Mouse (Mus musculus) embryonic facial prominence, embryonic 14.5 days (tissue): ENCODE results near the gene Abca14. TPM values are rescaled to one million over a fixed set of nuclear protein-coding genes. Genes with fewer than 3 reads are reported as not detected.

Source experiments
- ATAC-seq: fragments of 200-750 bp; cut with Nextera tagmentation; 2 replicates; pipeline ENCODE4 v1.8.0; 2017; ENCODE audit warnings: low read depth, moderate number of reproducible peaks, moderate TSS enrichment
- DNase-seq: peaks from one replicate; pipeline ENCODE4 v3.0.0-alpha.2; 2015; ENCODE audit warnings: low spot score
- H3K27ac ChIP-seq: fragments of 300-500 bp; sonication (generic); replicated peaks from 2 replicates; pipeline ENCODE4 v1.5.1; 2014; ENCODE audit warnings: low read depth, mild to moderate bottlenecking, low read length, moderate library complexity
- H3K27me3 ChIP-seq: fragments of 300-500 bp; sonication (generic); replicated peaks from 2 replicates; pipeline ENCODE4 v1.6.1; 2014; ENCODE audit warnings: low read length; ENCODE audit not compliant: control insufficient read depth, insufficient read depth
- H3K36me3 ChIP-seq: fragments of 300-500 bp; sonication (generic); 2 replicates; pipeline ENCODE4 v1.6.1; 2014; ENCODE audit warnings: low read length, mixed read lengths; ENCODE audit not compliant: control insufficient read depth, insufficient read depth
- H3K4me1 ChIP-seq: fragments of 300-500 bp; sonication (generic); 2 replicates; pipeline ENCODE4 v1.6.1; 2014; ENCODE audit warnings: antibody characterized with exemption, low read length; ENCODE audit not compliant: control insufficient read depth, insufficient read depth
- H3K4me2 ChIP-seq: fragments of 300-500 bp; sonication (generic); 2 replicates; pipeline ENCODE4 v1.6.1; 2014; ENCODE audit warnings: low read depth, mild to moderate bottlenecking, low read length, moderate library complexity, mixed read lengths
- H3K4me3 ChIP-seq: fragments of 300-500 bp; sonication (generic); 2 replicates; pipeline ENCODE4 v1.5.1; 2014; ENCODE audit warnings: low read depth, mild to moderate bottlenecking, low read length
- H3K9ac ChIP-seq: fragments of 300-500 bp; sonication (generic); 2 replicates; pipeline ENCODE4 v1.6.1; 2014; ENCODE audit warnings: low read depth, mild to moderate bottlenecking, low read length, moderate library complexity, mixed read lengths
- H3K9me3 ChIP-seq: fragments of 300-500 bp; sonication (generic); 2 replicates; pipeline ENCODE4 v1.6.1; 2016; ENCODE audit warnings: low read length; ENCODE audit not compliant: control insufficient read depth
- WGBS: fragments of 180-500 bp; shearing (Covaris S2); extraction: QIAGEN DNeasy Blood & Tissue Kit; methylation state at CpG from one replicate; pipeline ENCODE4 v1.1.7; 2014; 5-methylcytosine and 5-hydroxymethylcytosine counted together
- polyA plus RNA-seq: library from polyadenylated mRNA; unstranded; fragments of >200 nt; fragmentation: Nextera tagmentation; extraction: Ambion mirVana; gene quantifications from 2 replicates; pipeline ENCODE4 v1.2.1, GENCODE M21; 2014

The Abca14 gene
- polyA plus RNA-seq, 1 experiment from 2014 or later: not detected

DNA sequence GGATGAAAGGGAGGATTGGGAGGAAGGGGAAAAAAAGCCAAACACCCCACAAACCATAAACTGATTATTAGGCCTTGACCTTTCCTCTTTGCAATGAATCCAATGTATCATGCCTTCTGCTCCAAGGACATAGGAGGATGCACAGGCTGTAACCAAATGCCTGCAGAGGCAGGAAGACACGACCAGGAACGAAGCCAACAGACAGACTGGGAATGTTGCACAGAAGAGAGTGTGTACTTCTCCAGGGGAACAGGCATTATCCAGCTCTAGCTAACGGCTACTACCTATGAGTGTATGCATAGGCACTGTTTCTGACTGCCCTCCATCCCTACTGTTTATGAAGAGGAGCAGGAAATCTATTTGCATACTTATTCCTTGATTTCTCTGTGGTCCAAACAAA is 11.6 kb upstream of the Abca14 start:
- H3K4me2 ChIP-seq: no peak overlapping the region
- ATAC-seq (no peak), DNase-seq (no peak)
- peaks cover 11% of the 10 kb centered on the region for H3K4me1 ChIP-seq
- H3K9me3 ChIP-seq: no peaks in the 10 kb centered on the region
- H3K4me3 ChIP-seq: no peak overlapping the region
- H3K36me3 ChIP-seq: no peaks in the 10 kb centered on the region
- 38% methylated on average over 3 of the region's 3 CpGs for WGBS
- H3K27ac ChIP-seq: no peak overlapping the region
- H3K9ac ChIP-seq: no peak overlapping the region
- no peaks in the 10 kb centered on the region for H3K27me3 ChIP-seq

DNA sequence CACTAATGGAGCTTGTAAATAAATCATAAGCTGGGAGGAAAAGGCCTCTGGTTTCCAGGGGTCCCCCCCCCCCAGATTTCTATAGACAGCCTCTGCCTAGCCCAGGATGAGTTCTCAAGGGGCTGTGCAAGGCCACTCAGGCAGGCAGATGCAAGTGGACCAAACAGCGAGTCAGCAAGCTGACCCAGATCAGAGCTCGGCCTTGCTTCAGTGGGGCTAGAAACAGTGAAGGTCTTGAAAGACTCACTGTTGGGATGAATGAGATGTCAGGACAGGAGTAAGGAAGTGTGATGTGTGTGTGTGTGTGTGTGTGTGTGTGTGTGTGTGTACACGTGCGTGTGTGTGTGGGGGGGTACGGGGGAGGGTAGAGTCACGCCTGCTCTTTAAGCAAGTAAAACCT is 10.9 kb upstream of the Abca14 start:
- 72% methylated on average over 6 of the region's 6 CpGs for WGBS
- no peak for ATAC-seq
- DNase-seq: no peak
- no peak overlapping the region for H3K4me2 ChIP-seq
- no peak overlapping the region for H3K4me3 ChIP-seq
- H3K9me3 ChIP-seq: no peaks in the 10 kb centered on the region
- H3K36me3 ChIP-seq: no peaks in the 10 kb centered on the region
- peaks cover 11% of the 10 kb centered on the region for H3K4me1 ChIP-seq
- H3K9ac ChIP-seq: no peak overlapping the region
- no peak overlapping the region for H3K27ac ChIP-seq
- no peaks in the 10 kb centered on the region for H3K27me3 ChIP-seq

DNA sequence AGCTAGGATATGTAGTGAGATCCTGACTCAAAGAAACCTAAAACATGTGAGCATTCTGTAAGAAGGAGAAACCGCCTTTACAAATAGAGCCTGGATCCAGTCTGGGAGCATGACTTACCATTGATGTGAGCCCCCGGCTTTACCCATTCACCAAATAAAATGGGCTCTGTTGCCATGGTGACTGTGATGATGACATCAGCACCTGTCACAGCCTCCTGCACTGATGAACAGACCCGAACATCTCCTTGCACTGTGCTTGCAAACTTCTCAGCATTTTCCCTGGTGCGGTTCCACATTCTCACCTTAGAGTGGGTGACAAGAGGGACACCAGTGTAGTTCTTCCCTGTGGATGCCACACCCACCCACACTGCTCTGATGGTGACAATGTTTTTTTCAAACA is 8.6 kb upstream of the Abca14 start:
- DNase-seq (no peak), ATAC-seq (no peak)
- H3K9me3 ChIP-seq: no peaks in the 10 kb centered on the region
- no peak overlapping the region for H3K4me3 ChIP-seq
- 0 out of 2 replicates have a peak, but pooled peaks cover under 1% of the 10 kb centered on the region for H3K27me3 ChIP-seq
- 85% methylated on average over 4 of the region's 4 CpGs for WGBS
- peaks cover 4% of the 10 kb centered on the region for H3K4me1 ChIP-seq
- H3K4me2 ChIP-seq: no peak overlapping the region
- no peak overlapping the region for H3K27ac ChIP-seq
- no peak overlapping the region for H3K9ac ChIP-seq
- no peaks in the 10 kb centered on the region for H3K36me3 ChIP-seq

DNA sequence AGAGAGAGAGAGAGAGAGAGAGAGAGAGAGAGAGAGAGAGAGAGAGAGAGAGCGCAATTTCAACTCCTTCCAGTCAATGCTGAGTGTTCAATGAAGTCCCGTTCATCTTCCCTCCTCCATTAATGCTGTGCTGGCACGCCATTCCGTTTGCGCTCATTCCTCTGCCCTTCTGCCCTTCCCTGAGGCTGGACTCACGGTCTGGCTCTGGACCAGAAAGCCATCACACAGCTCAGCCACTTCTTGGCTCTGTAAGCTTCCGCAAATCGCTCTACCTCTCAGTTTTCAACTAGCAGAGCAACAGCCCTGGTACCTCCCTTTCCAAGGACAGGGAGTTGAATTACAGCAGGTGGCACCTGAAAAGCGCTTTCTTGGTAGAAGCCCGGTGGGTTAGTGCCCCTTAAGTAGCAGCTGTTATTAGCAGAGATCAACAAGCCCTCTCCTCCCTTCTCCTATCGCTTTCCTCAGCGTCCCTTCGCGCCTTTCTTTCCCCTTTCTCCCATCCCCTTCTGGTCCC is 2.5 kb upstream of the Abca14 start:
- WGBS: 2% methylated on average over 13 of the region's 14 CpGs
- no peaks in the 10 kb centered on the region for H3K36me3 ChIP-seq
- ATAC-seq: peak; percentile 38; the same call in 1 of the 2 replicates
- H3K9me3 ChIP-seq: no peaks in the 10 kb centered on the region
- H3K4me1 ChIP-seq: 0 out of 2 replicates have a peak, but pooled peaks cover 2% of the 10 kb centered on the region
- H3K4me3 ChIP-seq: peak overlapping the region; percentile 37
- peak overlapping the region; percentile 57 for H3K9ac ChIP-seq
- DNase-seq: peak; percentile 50
- no peak overlapping the region for H3K27ac ChIP-seq
- peaks cover 15% of the 10 kb centered on the region for H3K27me3 ChIP-seq
- peak overlapping the region; percentile 53 for H3K4me2 ChIP-seq

DNA sequence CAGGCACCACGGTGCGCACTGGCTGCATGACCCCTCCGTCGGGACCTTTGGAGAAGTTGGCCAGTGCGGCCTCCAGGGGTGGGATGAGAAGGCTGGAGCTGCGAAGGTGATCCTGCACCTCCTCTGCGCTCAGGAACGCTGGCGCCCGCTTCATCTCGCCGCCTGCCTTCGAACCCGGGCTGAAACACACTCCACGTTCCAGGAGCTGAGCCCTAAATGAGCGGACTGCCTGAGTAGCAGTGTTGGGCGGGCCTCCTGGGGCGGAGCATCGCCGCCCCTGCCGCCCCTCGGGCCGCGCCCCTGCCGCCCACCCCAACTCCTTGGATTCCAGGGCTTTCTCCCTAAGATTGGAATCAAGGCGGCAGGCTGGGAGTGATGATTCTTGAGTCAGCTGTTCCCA is 2.0 kb upstream of the Abca14 start, which contains the start of gene Crym:
Gene Crym, minus strand, starts transcription at position 341 of the 400 bp plus-strand sequence.
- peak within 1 kb of the TSS; percentile 37 for H3K4me3 ChIP-seq
- no peak within 1 kb of the TSS for H3K27ac ChIP-seq
- peak; percentile 50 for ATAC-seq
- peak within 1 kb of the TSS; percentile 53 for H3K4me2 ChIP-seq
- 3% methylated on average over 16 of the region's 26 CpGs for WGBS
- 0 out of 2 replicates have a peak, but pooled peaks cover 2% of the 10 kb centered on the region for H3K4me1 ChIP-seq
- no peaks in the 10 kb centered on the region for H3K36me3 ChIP-seq
- peak within 1 kb of the TSS; percentile 57 for H3K9ac ChIP-seq
- H3K9me3 ChIP-seq: no peaks in the 10 kb centered on the region
- DNase-seq: peak; percentile 50
- H3K27me3 ChIP-seq: peaks cover 15% of the 10 kb centered on the region

DNA sequence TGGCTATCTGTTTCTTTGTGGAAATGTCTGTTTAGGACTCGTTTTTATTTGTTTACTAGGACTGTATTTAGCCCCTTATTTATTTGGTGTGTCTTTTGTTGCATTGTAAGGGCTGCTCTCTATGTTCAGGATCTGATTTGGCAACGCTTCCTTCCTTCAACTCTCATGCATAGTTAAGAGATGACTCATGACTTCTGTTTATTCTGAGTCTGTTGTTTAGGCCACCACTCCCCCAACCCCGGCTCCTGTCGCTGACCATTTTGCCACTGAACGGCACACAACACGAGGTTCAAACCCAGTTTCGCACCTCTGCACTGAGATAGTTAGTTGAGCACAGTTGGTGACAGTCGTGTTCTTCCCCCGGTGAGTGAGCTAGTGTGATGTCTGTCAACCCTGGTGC is 2.2 kb downstream of the Abca14 start:
- Histone ChIP-seq H3K9me3 (no peaks in the 10 kb centered on the region), H3K4me2 (no peak overlapping the region), H3K27me3 (peaks cover 10% of the 10 kb centered on the region), H3K9ac (no peak overlapping the region), H3K4me1 (0 out of 2 replicates have a peak, but pooled peaks cover 2% of the 10 kb centered on the region), H3K27ac (no peak overlapping the region), H3K4me3 (no peak overlapping the region), H3K36me3 (no peaks in the 10 kb centered on the region)
- ATAC-seq (no peak), DNase-seq (no peak)
- 58% methylated on average over 9 of the region's 9 CpGs for WGBS

DNA sequence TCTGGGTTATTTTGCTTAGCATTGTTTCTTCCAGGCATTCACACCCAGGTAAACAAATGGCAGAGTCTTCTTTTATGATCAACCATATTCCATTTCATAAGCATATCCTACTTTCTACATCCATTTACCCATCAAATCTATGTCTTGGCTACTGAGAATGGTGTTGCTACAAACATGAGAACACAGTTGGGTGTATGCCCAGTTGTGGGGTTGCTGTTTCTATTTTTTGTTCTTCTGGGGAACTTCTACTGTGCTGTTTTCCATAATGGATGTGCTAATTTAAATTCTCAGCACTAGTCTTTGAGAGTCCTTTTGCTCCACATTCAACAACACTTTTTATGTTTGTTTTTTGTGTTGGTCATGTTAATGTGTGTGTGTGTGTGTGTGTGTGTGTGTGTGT is 24.8 kb downstream of the Abca14 start:
- Histone ChIP-seq H3K4me2 (no peak overlapping the region), H3K27ac (no peak overlapping the region), H3K9ac (no peak overlapping the region), H3K4me3 (no peak overlapping the region), H3K36me3 (no peaks in the 10 kb centered on the region), H3K9me3 (no peaks in the 10 kb centered on the region), H3K4me1 (no peaks in the 10 kb centered on the region), H3K27me3 (no peaks in the 10 kb centered on the region)
- ATAC-seq (no peak), DNase-seq (no peak)

DNA sequence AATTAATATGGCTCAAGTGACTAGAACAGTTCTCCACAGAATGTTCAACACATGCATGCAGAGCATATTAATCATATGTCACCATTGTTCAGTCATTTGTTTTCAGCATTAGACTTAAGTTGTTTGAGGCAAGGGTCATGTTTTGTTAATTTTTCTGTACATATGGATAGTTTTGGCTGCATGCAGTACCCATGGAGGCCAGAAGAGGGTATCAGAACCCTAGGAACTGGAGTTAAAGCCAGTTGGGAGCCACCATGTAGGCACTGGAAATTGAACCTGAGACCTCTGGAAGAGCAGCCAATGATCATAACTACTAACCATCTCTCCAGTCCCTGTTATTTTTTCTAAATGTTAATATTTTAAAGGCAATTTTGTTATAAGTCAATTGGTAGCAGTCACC is 37.3 kb downstream of the Abca14 start:
- no peak for DNase-seq

More for the DNA sequence above, 37.3 kb downstream of the Abca14 start:
- no peak overlapping the region for H3K9ac ChIP-seq
- no peaks in the 10 kb centered on the region for H3K27me3 ChIP-seq
- no peaks in the 10 kb centered on the region for H3K4me1 ChIP-seq
- ATAC-seq: no peak
- no peaks in the 10 kb centered on the region for H3K9me3 ChIP-seq
- no peak overlapping the region for H3K4me2 ChIP-seq
- H3K4me3 ChIP-seq: no peak overlapping the region
- no peaks in the 10 kb centered on the region for H3K36me3 ChIP-seq
- no peak overlapping the region for H3K27ac ChIP-seq
